Mouse (Mus musculus) MEL (cell line): ENCODE results near the gene Fermt3. TPM values are rescaled to one million over a fixed set of nuclear protein-coding genes. Genes with fewer than 3 reads are reported as not detected.

Experiments
- DNase-seq: peaks from one replicate; pipeline ENCODE4 v3.0.0; 2011; ENCODE audit warnings: low read depth, low spot score
- H3K27ac ChIP-seq: 2 replicates; pipeline ENCODE4 v1.5.1; 2012; ENCODE audit warnings: low read depth, mild to moderate bottlenecking, control low read depth, low read length, moderate library complexity; ENCODE audit not compliant: control insufficient read depth
- H3K27me3 ChIP-seq, 2 experiments: fragments of 150-350 bp in 1 of 2; sonication (generic) in 1 of 2; 2 replicates each; pipeline ENCODE4 v1.6.1; 2012; ENCODE audit warnings: low read length in 2 of 2, mild to moderate bottlenecking in 2 of 2, improper control_type of control experiment in 1 of 2, moderate library complexity in 1 of 2; ENCODE audit not compliant: insufficient read depth in 2 of 2, control insufficient read depth in 1 of 2
- H3K36me3 ChIP-seq, 2 experiments: 2 replicates each; pipeline ENCODE4 v1.6.1; 2012 to 2014; ENCODE audit warnings: low read length in 2 of 2, improper control_type of control experiment in 1 of 2, inconsistent platforms in 1 of 2, mild to moderate bottlenecking in 1 of 2; ENCODE audit not compliant: insufficient read depth in 2 of 2, control insufficient read depth in 1 of 2
- H3K4me1 ChIP-seq, 2 experiments: fragments of 150-350 bp in 1 of 2; sonication (generic) in 1 of 2; 2 replicates each; pipeline ENCODE4 v1.6.1; 2012; ENCODE audit warnings: low read length in 2 of 2, improper control_type of control experiment in 1 of 2, mild to moderate bottlenecking in 1 of 2; ENCODE audit not compliant: insufficient read depth in 2 of 2, control insufficient read depth in 1 of 2
- H3K4me3 ChIP-seq, 2 experiments: fragments of 150-350 bp in 1 of 2; sonication (generic) in 1 of 2; 2 replicates each; pipeline ENCODE4 v1.5.1; 2012; ENCODE audit warnings: low read depth in 2 of 2, low read length in 2 of 2, mild to moderate bottlenecking in 2 of 2, moderate library complexity in 2 of 2, control low read depth in 1 of 2, improper control_type of control experiment in 1 of 2; ENCODE audit not compliant: control insufficient read depth in 1 of 2, insufficient read depth in 1 of 2
- H3K79me2 ChIP-seq: 2 replicates; pipeline ENCODE4 v1.6.1; 2012; ENCODE audit warnings: mild to moderate bottlenecking, low read length, moderate library complexity; ENCODE audit not compliant: control insufficient read depth, poor library complexity, insufficient read depth
- H3K9ac ChIP-seq: 2 replicates; pipeline ENCODE4 v1.6.1; 2012; ENCODE audit warnings: low read depth, mild to moderate bottlenecking, control low read depth, low read length, moderate library complexity; ENCODE audit not compliant: control insufficient read depth, poor library complexity, severe bottlenecking
- H3K9me3 ChIP-seq: fragments of 150-350 bp; sonication (generic); replicated peaks from 2 replicates; pipeline ENCODE4 v1.6.1; 2012; ENCODE audit warnings: mild to moderate bottlenecking, low read length, improper control_type of control experiment, moderate library complexity; ENCODE audit not compliant: insufficient read depth
- BHLHE40 ChIP-seq: IDR thresholded peaks from 2 replicates; pipeline ENCODE4 v1.6.1; 2012; ENCODE audit warnings: low read depth, mild to moderate bottlenecking, inconsistent platforms, low read length, improper control_type of control experiment, borderline replicate concordance
- CHD1 ChIP-seq: IDR thresholded peaks from 2 replicates; pipeline ENCODE4 v1.6.1; 2012; ENCODE audit warnings: low read depth, mild to moderate bottlenecking, inconsistent platforms, low read length, improper control_type of control experiment
- CHD2 ChIP-seq: IDR thresholded peaks from 2 replicates; pipeline ENCODE4 v1.6.1; 2011; ENCODE audit warnings: low read length, improper control_type of control experiment
- CTCF ChIP-seq, 3 experiments: IDR thresholded peaks in 2 of 3; conservative IDR thresholded peaks in 1 of 3; 2 replicates each; pipeline ENCODE4 v1.5.1; 2011 to 2012; ENCODE audit warnings: low read length in 3 of 3, low read depth in 2 of 3, mild to moderate bottlenecking in 2 of 3, improper control_type of control experiment in 1 of 3, inconsistent platforms in 1 of 3, mixed read lengths in 1 of 3, moderate library complexity in 1 of 3; ENCODE audit not compliant: control insufficient read depth in 1 of 3, insufficient read depth in 1 of 3, poor library complexity in 1 of 3, severe bottlenecking in 1 of 3
- EP300 ChIP-seq, 2 experiments: IDR thresholded peaks; 2 replicates each; pipeline ENCODE4 v1.6.1; 2011; ENCODE audit warnings: improper control_type of control experiment in 2 of 2, low read length in 2 of 2, low read depth in 1 of 2, mild to moderate bottlenecking in 1 of 2
- ETS1 ChIP-seq: IDR thresholded peaks from 2 replicates; pipeline ENCODE4 v1.6.1; 2012; ENCODE audit warnings: low read depth, mild to moderate bottlenecking, inconsistent platforms, low read length, improper control_type of control experiment, moderate library complexity
- GATA1 ChIP-seq: IDR thresholded peaks from 2 replicates; pipeline ENCODE4 v1.6.1; 2011; ENCODE audit warnings: low read depth, low read length, improper control_type of control experiment
- JUND ChIP-seq: IDR thresholded peaks from 2 replicates; pipeline ENCODE4 v1.6.1; 2011; ENCODE audit warnings: low read depth, mild to moderate bottlenecking, improper control_type of control experiment, low read length
- MAFK ChIP-seq: IDR thresholded peaks from 2 replicates; pipeline ENCODE4 v1.6.1; 2011; ENCODE audit warnings: low read depth, mild to moderate bottlenecking, low read length, improper control_type of control experiment, borderline replicate concordance
- MAX ChIP-seq: IDR thresholded peaks from 2 replicates; pipeline ENCODE4 v1.6.1; 2011; ENCODE audit warnings: low read length, improper control_type of control experiment
- MAZ ChIP-seq: IDR thresholded peaks from 2 replicates; pipeline ENCODE4 v1.6.1; 2012; ENCODE audit warnings: low read depth, mild to moderate bottlenecking, inconsistent platforms, low read length, improper control_type of control experiment
- MEF2A ChIP-seq: IDR thresholded peaks from 2 replicates; pipeline ENCODE4 v1.6.1; 2014; ENCODE audit warnings: low read depth, mild to moderate bottlenecking, inconsistent platforms, low read length, improper control_type of control experiment; ENCODE audit not compliant: poor library complexity, insufficient replicate concordance, severe bottlenecking; ENCODE audit errors: extremely low read depth
- MXI1 ChIP-seq: IDR thresholded peaks from 2 replicates; pipeline ENCODE4 v1.6.1; 2011; ENCODE audit warnings: mild to moderate bottlenecking, low read depth, low read length, improper control_type of control experiment
- NELFE ChIP-seq: IDR thresholded peaks from 2 replicates; pipeline ENCODE4 v1.6.1; 2011; ENCODE audit warnings: low read depth, low read length, improper control_type of control experiment
- POLR2A ChIP-seq, 2 experiments: IDR thresholded peaks; 2 replicates each; pipeline ENCODE4 v1.6.1; 2011 to 2012; ENCODE audit warnings: low read length in 2 of 2, mild to moderate bottlenecking in 2 of 2, control low read depth in 1 of 2, improper control_type of control experiment in 1 of 2, low read depth in 1 of 2, moderate library complexity in 1 of 2; ENCODE audit not compliant: control insufficient read depth in 1 of 2, insufficient read depth in 1 of 2, poor library complexity in 1 of 2
- POLR2AphosphoS2 ChIP-seq: IDR thresholded peaks from 2 replicates; pipeline ENCODE4 v1.6.1; 2011; ENCODE audit warnings: low read length, improper control_type of control experiment
- POLR2AphosphoS5 ChIP-seq: IDR thresholded peaks from 2 replicates; pipeline ENCODE4 v1.6.1; 2012; ENCODE audit warnings: low read depth, borderline replicate concordance, mild to moderate bottlenecking, inconsistent platforms, low read length, moderate library complexity, mixed read lengths
- RAD21 ChIP-seq: IDR thresholded peaks from 2 replicates; pipeline ENCODE4 v1.6.1; 2011; ENCODE audit warnings: mild to moderate bottlenecking, low read depth, low read length, improper control_type of control experiment
- RCOR1 ChIP-seq: IDR thresholded peaks from 2 replicates; pipeline ENCODE4 v1.6.1; 2012; ENCODE audit warnings: low read depth, mild to moderate bottlenecking, inconsistent platforms, low read length, improper control_type of control experiment
- SIN3A ChIP-seq: IDR thresholded peaks from 2 replicates; pipeline ENCODE4 v1.6.1; 2012; ENCODE audit warnings: low read length, improper control_type of control experiment, inconsistent platforms
- SMC3 ChIP-seq: IDR thresholded peaks from 2 replicates; pipeline ENCODE4 v1.6.1; 2011; ENCODE audit warnings: low read depth, low read length, improper control_type of control experiment
- TBP ChIP-seq: IDR thresholded peaks from 2 replicates; pipeline ENCODE4 v1.8.0; 2011; ENCODE audit warnings: low read depth, low read length, improper control_type of control experiment
- TCF12 ChIP-seq: IDR thresholded peaks from 2 replicates; pipeline ENCODE4 v1.6.1; 2014; ENCODE audit warnings: low read depth, mild to moderate bottlenecking, inconsistent platforms, low read length, improper control_type of control experiment, moderate library complexity
- USF1 ChIP-seq: IDR thresholded peaks from 2 replicates; pipeline ENCODE4 v1.6.1; 2014; ENCODE audit warnings: low read depth, mild to moderate bottlenecking, inconsistent platforms, low read length, improper control_type of control experiment, moderate library complexity
- USF2 ChIP-seq, 2 experiments: IDR thresholded peaks; 2 replicates each; pipeline ENCODE4 v1.6.1; 2011 to 2012; ENCODE audit warnings: improper control_type of control experiment in 2 of 2, low read length in 2 of 2, borderline replicate concordance in 1 of 2, inconsistent platforms in 1 of 2, low read depth in 1 of 2, mild to moderate bottlenecking in 1 of 2; ENCODE audit not compliant: insufficient read depth in 1 of 2
- ZC3H11A ChIP-seq: IDR thresholded peaks from 2 replicates; pipeline ENCODE4 v1.6.1; 2012; ENCODE audit warnings: low read depth, mild to moderate bottlenecking, inconsistent platforms, low read length, improper control_type of control experiment
- ZKSCAN1 ChIP-seq: IDR thresholded peaks from 2 replicates; pipeline ENCODE4 v1.6.1; 2012; ENCODE audit warnings: low read depth, mild to moderate bottlenecking, inconsistent platforms, low read length, improper control_type of control experiment, moderate library complexity
- ZNF384 ChIP-seq: IDR thresholded peaks from 2 replicates; pipeline ENCODE4 v1.6.1; 2012; ENCODE audit warnings: low read depth, mild to moderate bottlenecking, inconsistent platforms, low read length, improper control_type of control experiment
- polyA plus RNA-seq, 2 experiments: library from polyadenylated mRNA; stranded (reverse) in 1 of 2; unstranded in 1 of 2; fragments of >175 nt in 1 of 2; fragments of >200 nt in 1 of 2; gene quantifications; 2 replicates each; pipeline versions ENCODE4 v1.2.1 to v1.2.4; 2012; ENCODE audit warnings: low replicate concordance in 2 of 2, low read depth in 1 of 2; ENCODE audit not compliant: insufficient read length in 2 of 2, insufficient read depth in 1 of 2, missing spikeins in 1 of 2
- total RNA-seq: library from RNA; depleted of rRNA; stranded (reverse); fragments of 300-350 nt; gene quantifications from 2 replicates; pipeline ENCODE4 v1.2.3, GENCODE M21; 2012

Fermt3 gene
- total and polyA plus RNA-seq, 3 experiments: 244 to 329 (median 327) TPM

DNA sequence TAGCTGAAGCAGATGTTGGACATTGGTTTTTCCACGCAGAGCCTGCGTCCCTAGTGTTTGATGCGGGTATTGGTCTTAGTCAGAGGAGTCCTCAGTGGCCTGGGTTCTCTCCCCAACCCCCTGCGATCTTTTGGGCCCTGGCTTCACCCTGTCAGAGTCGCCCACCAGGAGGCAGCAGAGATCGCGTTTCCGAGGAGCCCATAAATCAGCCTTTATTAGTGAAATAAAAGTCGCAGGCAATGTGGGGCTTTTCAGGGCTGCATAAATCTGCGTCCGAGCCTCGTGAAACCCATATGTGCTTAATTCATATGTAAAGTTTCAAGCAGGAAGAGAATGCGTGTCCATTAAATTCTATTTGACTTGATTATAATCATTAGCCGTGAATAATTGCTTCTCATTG is 48.9 kb upstream of the Fermt3 start:
- TF ChIP-seq ZC3H11A (peak; percentile 91), USF1 (no peak), SIN3A (peak; percentile 56), TCF12 (0 out of 2 replicates have a peak, but pooled peaks have one; percentile 19), RAD21 (peak; percentile 94), ETS1 (no peak), ZKSCAN1 (no peak), TBP (no peak), MAFK (no peak), CHD2 (no peak), MXI1 (no peak), POLR2A (IDR thresholded peaks at IDR 0.05; ENCODE audit: control insufficient read depth in 1 of 2, insufficient read depth in 1 of 2, low read depth in 1 of 2, low read length in 2 of 2, poor library complexity in 1 of 2) (no peak), ZNF384 (peak; percentile 49; the same call in 1 of the 2 replicates), SMC3 (peak; percentile 93), POLR2AphosphoS5 (no peak), CTCF (IDR thresholded peaks at IDR 0.05 in 2 of 3, conservative IDR thresholded peaks at IDR 0.05 in 1 of 3; ENCODE audit: control insufficient read depth in 1 of 3, insufficient read depth in 1 of 3, low read depth in 2 of 3, low read length in 3 of 3, poor library complexity in 1 of 3, severe bottlenecking in 1 of 3) (peak; percentile 81 to 95 (median 94))
- Histone ChIP-seq H3K36me3 (peaks cover 0 to 5% of the 10 kb centered on the region in 2 experiments; a peak in 1 of 4 replicates), H3K9me3 (no peaks in the 10 kb centered on the region), H3K27me3 (no peaks in the 10 kb centered on the region), H3K4me3 (peak overlapping the region; percentile 23 to 29; a peak in 3 of 4 replicates), H3K9ac (peak overlapping the region; percentile 39), H3K4me1 (peaks cover 4 to 27% of the 10 kb centered on the region in 2 experiments; a peak in 3 of 4 replicates), H3K27ac (no peak overlapping the region), H3K79me2 (no peaks in the 10 kb centered on the region)
- peak; percentile 80 for DNase-seq

DNA sequence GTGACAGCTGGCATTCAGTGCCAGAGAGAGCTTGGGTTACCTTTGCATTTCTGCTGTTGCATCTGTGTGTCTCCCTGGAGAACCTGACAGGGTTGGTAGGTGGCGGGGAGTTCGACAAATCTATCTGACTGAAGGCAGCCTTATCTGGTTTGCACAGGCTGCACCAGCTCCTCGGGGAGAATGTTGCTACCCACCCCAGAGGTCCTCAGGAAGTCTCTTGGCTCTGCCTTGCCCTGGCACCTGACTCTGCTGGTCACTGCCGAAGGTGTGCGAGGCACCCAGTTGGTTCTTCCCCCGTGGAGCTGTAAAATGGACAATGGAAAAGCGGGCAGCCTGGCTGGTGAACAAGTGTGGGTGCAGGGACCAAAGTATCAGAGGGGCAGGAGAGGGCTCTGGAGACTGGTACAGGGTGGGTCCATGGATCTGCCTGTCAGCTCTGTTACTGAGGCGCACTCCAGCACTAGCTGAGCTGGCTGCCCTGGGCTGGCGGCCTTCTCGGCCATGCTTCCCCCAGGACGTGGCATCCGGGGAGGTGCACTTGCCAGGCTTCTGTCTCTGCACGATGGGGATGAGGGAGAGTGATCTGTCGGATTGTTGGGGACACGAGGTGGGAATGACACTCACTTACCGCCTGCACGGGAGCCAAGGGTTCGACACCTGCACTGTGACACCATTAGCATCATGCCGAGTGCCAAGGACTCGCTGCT is 48.2 kb upstream of the Fermt3 start:
- DNase-seq: peak; percentile 79
- Histone ChIP-seq H3K4me1 (peaks cover 4 to 27% of the 10 kb centered on the region in 2 experiments; a peak in 3 of 4 replicates), H3K27ac (peak overlapping the region; percentile 55), H3K9ac (peak overlapping the region; percentile 39), H3K9me3 (no peaks in the 10 kb centered on the region), H3K79me2 (no peaks in the 10 kb centered on the region), H3K36me3 (peaks cover 0 to 5% of the 10 kb centered on the region in 2 experiments; a peak in 1 of 4 replicates), H3K4me3 (peak overlapping the region; percentile 27 to 29), H3K27me3 (no peaks in the 10 kb centered on the region)
- TF ChIP-seq POLR2AphosphoS5 (no peak), ETS1 (peak; percentile 36), MXI1 (peak; percentile 29; the same call in 1 of the 2 replicates), EP300 (IDR thresholded peaks at IDR 0.05; ENCODE audit: low read depth in 1 of 2, low read length in 2 of 2) (peak; percentile 63 to 72), BHLHE40 (no peak; the same call in 1 of the 2 replicates), USF2 (IDR thresholded peaks at IDR 0.05; ENCODE audit: borderline replicate concordance in 1 of 2, insufficient read depth in 1 of 2, low read depth in 1 of 2, low read length in 2 of 2) (no peak), MEF2A (no peak), JUND (no peak), GATA1 (peak; percentile 81), CHD1 (no peak), SIN3A (peak; percentile 36; the same call in 1 of the 2 replicates), MAFK (no peak), MAX (peak; percentile 13; the same call in 1 of the 2 replicates), NELFE (no peak), MAZ (peak; percentile 75), POLR2A (IDR thresholded peaks at IDR 0.05; ENCODE audit: control insufficient read depth in 1 of 2, insufficient read depth in 1 of 2, low read depth in 1 of 2, low read length in 2 of 2, poor library complexity in 1 of 2) (no peak; a peak in 1 of 4 replicates), CHD2 (no peak), RCOR1 (no peak), POLR2AphosphoS2 (peak; percentile 27; the same call in 1 of the 2 replicates), SMC3 (no peak), TCF12 (peak; percentile 80)
